Mouse (Mus musculus): ENCODE measurements at regions not wholly inside any gene's neighbourhood (a gene's known extent, or its start where the extent isn't known, plus 50 kb on each side); places are given as distances from the start of the nearest gene placed in this dataset. TPM values are rescaled to one million over a fixed set of nuclear protein-coding genes. Genes with fewer than 3 reads are reported as not detected.
A peak's percentile ranks its signal among the peaks of the same experiment; 100 is the strongest.

GRCm38 (mm10) chr14:48354176-48354575, 91.7 kb upstream of the Tmem260 start:
- no peak overlapping the region for H3K4me2 ChIP-seq
- H3K4me3 ChIP-seq: no peak overlapping the region
- WGBS: 37% methylated on average over 1 of the region's 1 CpGs
- H3K36me3 ChIP-seq: no peaks in the 10 kb centered on the region
- H3K9me3 ChIP-seq (replicated peaks): no peaks in the 10 kb centered on the region
- no peak overlapping the region for H3K9ac ChIP-seq
- H3K27me3 ChIP-seq (replicated peaks): peaks cover 26% of the 10 kb centered on the region
- no peaks in the 10 kb centered on the region for H3K4me1 ChIP-seq (replicated peaks)
- no peak for ATAC-seq (ENCODE audit: insufficient number of reproducible peaks, low FRiP score)
- H3K27ac ChIP-seq (ENCODE audit: poor library complexity, severe bottlenecking): no peak overlapping the region

- Histone ChIP-seq H3K27me3 (replicated peaks) (peaks cover 39% of the 10 kb centered on the region), H3K27ac (ENCODE audit: poor library complexity, severe bottlenecking) (no peak overlapping the region), H3K4me1 (replicated peaks) (no peaks in the 10 kb centered on the region), H3K4me2 (no peak overlapping the region), H3K9me3 (replicated peaks) (no peaks in the 10 kb centered on the region), H3K36me3 (no peaks in the 10 kb centered on the region), H3K4me3 (no peak overlapping the region), H3K9ac (no peak overlapping the region)
- 68% methylated on average over 8 of the region's 8 CpGs for WGBS
- ATAC-seq (ENCODE audit: insufficient number of reproducible peaks, low FRiP score): no peak
Measured at GRCm38 (mm10) chr14:48357441-48357840, 88.5 kb upstream of the Tmem260 start.

GRCm38 (mm10) chr14:48358487-48359159, 87.3 kb upstream of the Tmem260 start:
- Histone ChIP-seq H3K9ac (no peak overlapping the region), H3K27me3 (replicated peaks) (peaks cover 39% of the 10 kb centered on the region), H3K4me2 (no peak overlapping the region), H3K27ac (ENCODE audit: poor library complexity, severe bottlenecking) (no peak overlapping the region), H3K4me3 (no peak overlapping the region), H3K4me1 (replicated peaks) (no peaks in the 10 kb centered on the region), H3K36me3 (no peaks in the 10 kb centered on the region), H3K9me3 (replicated peaks) (no peaks in the 10 kb centered on the region)
- 41% methylated on average over 12 of the region's 12 CpGs for WGBS
- ATAC-seq (ENCODE audit: insufficient number of reproducible peaks, low FRiP score): no peak

- 86% methylated on average over 7 of the region's 7 CpGs for WGBS
- no peak overlapping the region for H3K27ac ChIP-seq (ENCODE audit: poor library complexity, severe bottlenecking)
- no peaks in the 10 kb centered on the region for H3K4me1 ChIP-seq (replicated peaks)
- H3K9me3 ChIP-seq (replicated peaks): no peaks in the 10 kb centered on the region
- no peak overlapping the region for H3K4me3 ChIP-seq
- peaks cover 25% of the 10 kb centered on the region for H3K27me3 ChIP-seq (replicated peaks)
- H3K4me2 ChIP-seq: no peak overlapping the region
- no peak overlapping the region for H3K9ac ChIP-seq
- no peaks in the 10 kb centered on the region for H3K36me3 ChIP-seq
- ATAC-seq (ENCODE audit: insufficient number of reproducible peaks, low FRiP score): no peak; the same call in 1 of the 2 replicates
Measured at GRCm38 (mm10) chr14:48361820-48362219, 84.1 kb upstream of the Tmem260 start.

GRCm38 (mm10) chr14:48367006-48367405, 78.9 kb upstream of the Tmem260 start:
- Histone ChIP-seq H3K27ac (ENCODE audit: poor library complexity, severe bottlenecking) (no peak overlapping the region), H3K4me2 (0 out of 2 replicates have a peak overlapping the region, but pooled peaks have one; percentile 31), H3K27me3 (replicated peaks) (peaks cover 18% of the 10 kb centered on the region; the same call in 1 of the 2 replicates), H3K4me1 (replicated peaks) (no peaks in the 10 kb centered on the region), H3K36me3 (no peaks in the 10 kb centered on the region), H3K9ac (no peak overlapping the region), H3K9me3 (replicated peaks) (no peaks in the 10 kb centered on the region), H3K4me3 (no peak overlapping the region)
- 18% methylated on average over 7 of the region's 7 CpGs for WGBS
- no peak for ATAC-seq (ENCODE audit: insufficient number of reproducible peaks, low FRiP score)

GRCm38 (mm10) chr14:48370322-48370721, 75.6 kb upstream of the Tmem260 start:
- WGBS: 2% methylated on average over 1 of the region's 1 CpGs
- Histone ChIP-seq H3K27me3 (replicated peaks) (peaks cover 15% of the 10 kb centered on the region; the same call in 1 of the 2 replicates), H3K4me3 (no peak overlapping the region)

GRCm38 (mm10) chr14:48371766-48372165, 74.2 kb upstream of the Tmem260 start:
- Histone ChIP-seq H3K27me3 (replicated peaks) (peaks cover 15% of the 10 kb centered on the region; the same call in 1 of the 2 replicates), H3K4me1 (replicated peaks) (no peaks in the 10 kb centered on the region), H3K4me2 (no peak overlapping the region), H3K9me3 (replicated peaks) (no peaks in the 10 kb centered on the region), H3K36me3 (no peaks in the 10 kb centered on the region), H3K27ac (ENCODE audit: poor library complexity, severe bottlenecking) (no peak overlapping the region), H3K4me3 (no peak overlapping the region), H3K9ac (no peak overlapping the region)
- WGBS: 48% methylated on average over 5 of the region's 5 CpGs
- peak; percentile 53; the same call in 1 of the 2 replicates for ATAC-seq (ENCODE audit: insufficient number of reproducible peaks, low FRiP score)

More at GRCm38 (mm10) chr14:48370322-48370721, 75.6 kb upstream of the Tmem260 start:
- Histone ChIP-seq H3K27ac (ENCODE audit: poor library complexity, severe bottlenecking) (no peak overlapping the region), H3K9me3 (replicated peaks) (no peaks in the 10 kb centered on the region), H3K36me3 (no peaks in the 10 kb centered on the region), H3K4me1 (replicated peaks) (no peaks in the 10 kb centered on the region), H3K4me2 (no peak overlapping the region), H3K9ac (no peak overlapping the region)
- no peak for ATAC-seq (ENCODE audit: insufficient number of reproducible peaks, low FRiP score)

- H3K9ac ChIP-seq: no peak overlapping the region
- H3K36me3 ChIP-seq: no peaks in the 10 kb centered on the region
- no peak overlapping the region for H3K4me3 ChIP-seq
- no peaks in the 10 kb centered on the region for H3K27me3 ChIP-seq (replicated peaks)
- H3K9me3 ChIP-seq (replicated peaks): no peaks in the 10 kb centered on the region
- no peak for ATAC-seq (ENCODE audit: insufficient number of reproducible peaks, low FRiP score)
- 45% methylated on average over 5 of the region's 5 CpGs for WGBS
- H3K4me1 ChIP-seq (replicated peaks): no peaks in the 10 kb centered on the region
- no peak overlapping the region for H3K27ac ChIP-seq (ENCODE audit: poor library complexity, severe bottlenecking)
- H3K4me2 ChIP-seq: no peak overlapping the region
Measured at GRCm38 (mm10) chr14:48376112-48376511, 69.8 kb upstream of the Tmem260 start.

Small RNAs in the stretch of these regions (microRNA-seq; reads per million reads assigned to microRNA genes)
- gene Gm23881: not detected
